Mouse (Mus musculus) left cerebral cortex, postnatal 10 days (tissue): ENCODE results near the gene Ttc28. TPM values are rescaled to one million over a fixed set of nuclear protein-coding genes. Genes with fewer than 3 reads are reported as not detected.
A peak's percentile ranks its signal among the peaks of the same experiment; 100 is the strongest.

ENCODE experiments used
- DNase-seq, 2 experiments: peaks; one replicate each; pipeline ENCODE4 v3.0.0; 2021 to 2022; ENCODE audit warnings: low spot score in 2 of 2, mixed read lengths in 1 of 2; ENCODE audit errors: extremely low spot score in 1 of 2
- intact Hi-C: fragments of 180-260 bp; cut with DNase I; formaldehyde crosslinking; loops from one replicate; pipeline ENCODE4 v1.15.1; 2025
- total RNA-seq, 2 experiments: library from RNA; stranded (reverse); gene quantifications; 2 replicates each; pipeline ENCODE4 v1.2.3; 2021

The Ttc28 gene
- total RNA-seq, 2 experiments from 2014 or later, result 22.3 to 30.9 TPM

- intact Hi-C loops, result no loop called here
- no peak for DNase-seq
Observed at GRCm38 (mm10) chr5:111101383-111101932, 221.9 kb downstream of the Ttc28 start.

- no peak for DNase-seq
- intact Hi-C loops, result no loop called here
Observed at GRCm38 (mm10) chr5:111104801-111105200, 225.2 kb downstream of the Ttc28 start.

GRCm38 (mm10) chr5:111111378-111111777, 231.8 kb downstream of the Ttc28 start:
- intact Hi-C loops, result loop anchor here (10.0 kb wide), 1 partner anchor 93 kb away; no protein-coding TSS in a partner anchor
- no peak for DNase-seq

- DNase-seq, result no peak
- intact Hi-C loops, result loop anchor here (10.0 kb wide), 1 partner anchor 92 kb away; no protein-coding TSS in a partner anchor
Observed at GRCm38 (mm10) chr5:111113183-111113582, 233.6 kb downstream of the Ttc28 start.

GRCm38 (mm10) chr5:111113694-111114375, 234.2 kb downstream of the Ttc28 start:
- intact Hi-C loops, result loop anchor here (10.0 kb wide), 1 partner anchor 91 kb away; no protein-coding TSS in a partner anchor
- DNase-seq, result no peak

GRCm38 (mm10) chr5:111114597-111114996, 235.0 kb downstream of the Ttc28 start:
- no peak for DNase-seq
- intact Hi-C loops, result loop anchor here (10.0 kb wide), 1 partner anchor 90 kb away; no protein-coding TSS in a partner anchor

GRCm38 (mm10) chr5:111115519-111116350, 236.1 kb downstream of the Ttc28 start:
- DNase-seq, result peak in 1 of 2 experiments; percentile 47
- intact Hi-C loops, result loop anchor here (10.0 kb wide), 1 partner anchor 89 kb away; no protein-coding TSS in a partner anchor

- no peak for DNase-seq
- intact Hi-C loops, result loop anchor here (10.0 kb wide), 1 partner anchor 85 kb away; no protein-coding TSS in a partner anchor
Observed at GRCm38 (mm10) chr5:111119805-111120204, 240.2 kb downstream of the Ttc28 start.

- intact Hi-C loops, result no loop called here
Observed at GRCm38 (mm10) chr5:111120298-111120697, 240.7 kb downstream of the Ttc28 start.

GRCm38 (mm10) chr5:111120705-111121420, 241.3 kb downstream of the Ttc28 start:
- DNase-seq, result no peak
- intact Hi-C loops, result no loop called here

More at GRCm38 (mm10) chr5:111120298-111120697, 240.7 kb downstream of the Ttc28 start:
- no peak for DNase-seq

GRCm38 (mm10) chr5:111122332-111123049, 242.9 kb downstream of the Ttc28 start:
- no peak for DNase-seq
- intact Hi-C loops, result no loop called here

GRCm38 (mm10) chr5:111123050-111123746, 243.6 kb downstream of the Ttc28 start:
- intact Hi-C loops, result no loop called here
- peak in 1 of 2 experiments; percentile 77 for DNase-seq

- intact Hi-C loops, result no loop called here
- no peak for DNase-seq
Observed at GRCm38 (mm10) chr5:111124620-111125200, 245.1 kb downstream of the Ttc28 start.

GRCm38 (mm10) chr5:111125746-111126145, 246.1 kb downstream of the Ttc28 start:
- DNase-seq, result no peak
- intact Hi-C loops, result no loop called here

GRCm38 (mm10) chr5:111127786-111128185, 248.2 kb downstream of the Ttc28 start:
- intact Hi-C loops, result no loop called here
- DNase-seq, result no peak

- intact Hi-C loops, result no loop called here
- no peak for DNase-seq
Observed at GRCm38 (mm10) chr5:111130121-111130520, 250.5 kb downstream of the Ttc28 start.

- DNase-seq, result no peak
- intact Hi-C loops, result no loop called here
Observed at GRCm38 (mm10) chr5:111131561-111131960, 252.0 kb downstream of the Ttc28 start.
